Mouse (Mus musculus): ENCODE data around the gene Ldlrap1. TPM values are rescaled to one million over a fixed set of nuclear protein-coding genes. Genes with fewer than 3 reads are reported as not detected.
A peak's percentile ranks its signal among the peaks of the same experiment; 100 is the strongest.

Ldlrap1 gene
- polyA plus RNA-seq, 1 experiment = 26.0 TPM

DNA sequence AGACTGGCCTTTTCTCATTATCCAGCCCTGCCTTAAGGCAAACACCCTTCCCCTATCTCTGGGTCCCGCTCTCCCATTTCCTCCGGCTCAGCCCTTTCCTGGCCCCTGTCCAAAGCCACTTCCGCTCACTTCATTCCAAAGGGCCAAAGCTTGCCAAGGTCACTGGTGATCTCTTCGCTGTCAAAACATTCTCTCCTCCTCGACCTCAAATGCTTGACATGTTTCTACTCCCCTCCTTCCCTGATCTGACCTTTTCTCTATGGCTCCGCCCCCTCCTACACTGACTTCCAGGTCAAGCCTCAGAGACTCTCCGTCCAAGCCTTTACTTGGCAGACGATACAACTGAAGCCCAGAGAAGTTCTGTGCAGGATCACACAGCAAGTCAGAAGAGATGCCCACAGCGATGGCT lies 7.0 kb downstream of the Ldlrap1 start:
- TF ChIP-seq POLR2A (IDR thresholded peaks at IDR 0.05; ENCODE audit: control insufficient read depth, extremely low read depth, insufficient read depth, low read length, poor library complexity) = no peak
- no peak for TF ChIP-seq CTCF (IDR thresholded peaks at IDR 0.05; ENCODE audit: borderline replicate concordance, control insufficient read depth, extremely low read depth, insufficient read depth, low read length, poor library complexity)
- no peak overlapping the region for H3K4me3 ChIP-seq (ENCODE audit: control insufficient read depth, insufficient read depth, low read length)

DNA sequence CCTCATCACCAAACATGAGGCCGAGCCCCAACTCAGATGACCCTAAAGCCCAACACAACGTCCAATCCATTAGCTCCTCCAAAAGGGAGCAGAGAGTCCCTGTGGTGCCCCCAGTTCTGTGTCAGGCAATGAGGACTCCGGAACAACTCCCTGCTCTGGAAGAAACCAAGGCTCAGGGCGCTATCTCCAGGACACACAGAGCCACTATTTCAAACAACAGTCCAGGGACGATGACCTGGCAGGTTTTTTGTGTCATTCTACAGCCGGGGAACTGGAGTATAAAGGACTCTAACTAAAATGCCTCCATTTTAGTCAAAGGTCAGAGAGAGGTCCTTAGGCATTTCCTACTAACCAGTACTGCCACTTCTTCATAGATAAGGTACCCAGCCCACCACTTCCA lies 7.5 kb downstream of the Ldlrap1 start:
- TF ChIP-seq CTCF (IDR thresholded peaks at IDR 0.05; ENCODE audit: borderline replicate concordance, control insufficient read depth, extremely low read depth, insufficient read depth, low read length, poor library complexity) = no peak
- Histone ChIP-seq H3K27ac (ENCODE audit: control insufficient read depth, insufficient read depth, low read length) (no peak overlapping the region), H3K27me3 (ENCODE audit: control insufficient read depth, insufficient read depth, low read length) (no peaks in the 10 kb centered on the region), H3K4me1 (replicated peaks; ENCODE audit: control insufficient read depth, insufficient read depth, low read length) (peaks cover 65% of the 10 kb centered on the region), H3K4me3 (ENCODE audit: control insufficient read depth, insufficient read depth, low read length) (no peak overlapping the region), H3K36me3 (ENCODE audit: control insufficient read depth, insufficient read depth, low read length) (no peaks in the 10 kb centered on the region)
- WGBS = 95% methylated on average over 6 of the region's 6 CpGs
- no peak for DNase-seq

More for the DNA sequence above, 7.0 kb downstream of the Ldlrap1 start:
- H3K27me3 ChIP-seq (ENCODE audit: control insufficient read depth, insufficient read depth, low read length) = no peaks in the 10 kb centered on the region
- peaks cover 63% of the 10 kb centered on the region for H3K4me1 ChIP-seq (replicated peaks; ENCODE audit: control insufficient read depth, insufficient read depth, low read length)
- H3K27ac ChIP-seq (ENCODE audit: control insufficient read depth, insufficient read depth, low read length) = no peak overlapping the region
- 84% methylated on average over 9 of the region's 9 CpGs for WGBS
- H3K36me3 ChIP-seq (ENCODE audit: control insufficient read depth, insufficient read depth, low read length) = no peaks in the 10 kb centered on the region
- DNase-seq = no peak

DNA sequence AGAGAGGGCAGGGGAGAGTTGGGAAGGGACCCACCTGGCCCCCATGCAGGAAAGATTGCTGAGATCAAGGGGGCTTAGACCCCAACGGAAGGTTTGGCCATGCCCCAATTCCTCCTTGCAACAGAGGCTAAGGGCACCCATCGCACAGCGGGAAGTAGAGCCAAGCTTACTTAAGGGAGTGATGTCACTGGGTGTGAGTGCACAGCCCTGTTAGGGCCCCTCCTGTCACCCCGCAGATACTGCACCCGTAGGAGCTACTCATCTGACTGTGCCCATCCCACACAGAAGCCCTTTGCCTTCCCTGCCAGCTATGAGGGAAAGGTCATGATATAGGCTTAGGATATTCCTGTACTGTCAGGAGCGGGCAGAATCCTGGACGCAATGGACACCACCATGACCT lies 8.3 kb downstream of the Ldlrap1 start:
- no peak for TF ChIP-seq CTCF (IDR thresholded peaks at IDR 0.05; ENCODE audit: borderline replicate concordance, control insufficient read depth, extremely low read depth, insufficient read depth, low read length, poor library complexity)
- TF ChIP-seq POLR2A (IDR thresholded peaks at IDR 0.05; ENCODE audit: control insufficient read depth, extremely low read depth, insufficient read depth, low read length, poor library complexity) = no peak
- Histone ChIP-seq H3K4me3 (ENCODE audit: control insufficient read depth, insufficient read depth, low read length) (no peak overlapping the region), H3K27ac (ENCODE audit: control insufficient read depth, insufficient read depth, low read length) (no peak overlapping the region), H3K4me1 (replicated peaks; ENCODE audit: control insufficient read depth, insufficient read depth, low read length) (peaks cover 72% of the 10 kb centered on the region), H3K27me3 (ENCODE audit: control insufficient read depth, insufficient read depth, low read length) (no peaks in the 10 kb centered on the region), H3K36me3 (ENCODE audit: control insufficient read depth, insufficient read depth, low read length) (no peaks in the 10 kb centered on the region)
- 88% methylated on average over 7 of the region's 7 CpGs for WGBS
- no peak for DNase-seq

DNA sequence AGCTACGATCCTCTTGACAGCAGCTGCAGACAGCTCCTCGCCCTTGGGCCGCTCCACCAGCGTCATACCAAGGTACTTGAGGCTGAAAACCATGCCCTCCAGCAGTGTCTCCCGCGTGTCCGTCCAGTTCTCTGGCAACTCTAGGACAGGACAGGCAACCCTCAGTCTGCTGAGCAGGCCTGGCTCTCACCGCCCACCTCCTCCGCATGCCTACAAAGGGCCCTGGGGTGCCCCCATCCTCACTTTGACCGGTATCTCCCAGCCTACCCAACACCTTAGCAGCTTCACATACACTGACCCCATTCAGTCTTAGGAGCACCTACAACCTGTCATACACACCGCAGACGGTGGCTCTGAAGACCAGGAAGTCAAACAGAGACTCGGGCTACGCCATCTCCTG lies 8.9 kb downstream of the Ldlrap1 start:
- Histone ChIP-seq H3K36me3 (ENCODE audit: control insufficient read depth, insufficient read depth, low read length) (no peaks in the 10 kb centered on the region), H3K27me3 (ENCODE audit: control insufficient read depth, insufficient read depth, low read length) (no peaks in the 10 kb centered on the region), H3K4me3 (ENCODE audit: control insufficient read depth, insufficient read depth, low read length) (no peak overlapping the region), H3K4me1 (replicated peaks; ENCODE audit: control insufficient read depth, insufficient read depth, low read length) (peaks cover 72% of the 10 kb centered on the region), H3K27ac (ENCODE audit: control insufficient read depth, insufficient read depth, low read length) (no peak overlapping the region)
- 95% methylated on average over 14 of the region's 14 CpGs for WGBS
- DNase-seq = no peak
- no peak for TF ChIP-seq CTCF (IDR thresholded peaks at IDR 0.05; ENCODE audit: borderline replicate concordance, control insufficient read depth, extremely low read depth, insufficient read depth, low read length, poor library complexity)

DNA sequence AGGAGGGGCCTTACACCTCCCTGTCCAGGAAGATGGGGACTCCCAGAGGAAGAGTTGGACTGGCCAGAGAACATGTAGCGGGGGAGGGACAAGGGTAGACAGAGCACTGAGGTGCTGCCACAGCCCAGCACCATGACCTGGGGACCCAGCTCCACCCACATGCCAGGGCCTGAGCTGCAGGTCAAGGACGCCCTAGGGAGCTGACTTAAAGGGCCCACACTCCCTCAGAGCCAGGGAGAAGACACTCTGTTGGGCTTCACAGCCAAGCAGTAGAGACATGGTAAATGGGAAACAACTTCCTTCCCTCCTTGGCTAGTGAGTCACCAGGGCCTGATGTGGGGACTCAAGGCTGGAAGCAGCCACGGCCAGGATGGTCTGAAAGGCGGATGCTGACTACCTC lies 9.5 kb downstream of the Ldlrap1 start:
- no peak for DNase-seq
- Histone ChIP-seq H3K4me3 (ENCODE audit: control insufficient read depth, insufficient read depth, low read length) (no peak overlapping the region), H3K27me3 (ENCODE audit: control insufficient read depth, insufficient read depth, low read length) (no peaks in the 10 kb centered on the region), H3K36me3 (ENCODE audit: control insufficient read depth, insufficient read depth, low read length) (no peaks in the 10 kb centered on the region), H3K4me1 (replicated peaks; ENCODE audit: control insufficient read depth, insufficient read depth, low read length) (peaks cover 73% of the 10 kb centered on the region), H3K27ac (ENCODE audit: control insufficient read depth, insufficient read depth, low read length) (no peak overlapping the region)
- TF ChIP-seq POLR2A (IDR thresholded peaks at IDR 0.05; ENCODE audit: control insufficient read depth, extremely low read depth, insufficient read depth, low read length, poor library complexity) (no peak), CTCF (IDR thresholded peaks at IDR 0.05; ENCODE audit: borderline replicate concordance, control insufficient read depth, extremely low read depth, insufficient read depth, low read length, poor library complexity) (no peak)
- 89% methylated on average over 4 of the region's 4 CpGs for WGBS

DNA sequence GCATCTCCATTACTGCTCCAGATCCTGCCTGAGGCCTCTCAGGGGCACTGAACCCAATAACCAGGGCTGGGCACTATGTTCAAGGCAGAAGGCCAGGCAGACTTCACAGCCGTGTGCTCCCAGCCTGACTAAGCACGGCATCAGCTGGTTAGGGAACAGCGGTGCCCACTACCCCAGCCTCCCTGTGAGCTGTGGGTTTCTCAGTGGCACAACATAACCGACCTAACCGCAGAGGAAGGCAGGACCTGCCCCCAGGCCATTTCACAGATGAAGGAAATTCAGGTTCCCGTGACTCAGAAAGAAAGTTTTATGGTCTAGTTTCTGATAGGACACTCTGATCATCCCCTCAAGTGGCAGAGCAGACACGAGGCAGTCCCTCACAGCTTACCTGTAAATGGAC lies 10.9 kb downstream of the Ldlrap1 start:
- Histone ChIP-seq H3K36me3 (ENCODE audit: control insufficient read depth, insufficient read depth, low read length) (no peaks in the 10 kb centered on the region), H3K4me3 (ENCODE audit: control insufficient read depth, insufficient read depth, low read length) (no peak overlapping the region), H3K4me1 (replicated peaks; ENCODE audit: control insufficient read depth, insufficient read depth, low read length) (peaks cover 76% of the 10 kb centered on the region), H3K27me3 (ENCODE audit: control insufficient read depth, insufficient read depth, low read length) (no peaks in the 10 kb centered on the region), H3K27ac (ENCODE audit: control insufficient read depth, insufficient read depth, low read length) (no peak overlapping the region)
- DNase-seq = no peak
- 16% methylated on average over 7 of the region's 7 CpGs for WGBS
- TF ChIP-seq CTCF (IDR thresholded peaks at IDR 0.05; ENCODE audit: borderline replicate concordance, control insufficient read depth, extremely low read depth, insufficient read depth, low read length, poor library complexity) (no peak), POLR2A (IDR thresholded peaks at IDR 0.05; ENCODE audit: control insufficient read depth, extremely low read depth, insufficient read depth, low read length, poor library complexity) (no peak)

DNA sequence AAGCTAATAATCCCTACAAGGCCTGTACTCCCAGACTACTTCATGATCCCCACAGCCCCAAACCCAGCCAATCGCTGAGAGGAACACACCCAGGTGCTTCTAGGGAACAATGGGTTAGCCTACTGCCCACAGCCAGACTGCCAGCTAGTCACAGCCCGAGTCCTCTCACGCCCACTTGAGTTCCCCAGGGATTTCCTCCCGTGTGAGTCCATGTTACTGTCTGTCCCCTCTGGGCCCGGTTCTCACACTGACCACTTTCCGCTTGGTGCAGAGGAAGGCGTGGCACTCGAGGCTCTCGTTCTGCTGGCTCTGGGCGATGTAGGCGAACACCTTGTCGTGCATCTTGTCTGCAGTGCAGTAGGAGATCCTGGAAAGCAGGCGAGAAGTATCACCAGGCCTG lies 12.9 kb downstream of the Ldlrap1 start:
- no peaks in the 10 kb centered on the region for H3K36me3 ChIP-seq (ENCODE audit: control insufficient read depth, insufficient read depth, low read length)
- peak overlapping the region; percentile 98 for H3K27ac ChIP-seq (ENCODE audit: control insufficient read depth, insufficient read depth, low read length)
- DNase-seq = no peak
- no peak overlapping the region for H3K4me3 ChIP-seq (ENCODE audit: control insufficient read depth, insufficient read depth, low read length)
- no peaks in the 10 kb centered on the region for H3K27me3 ChIP-seq (ENCODE audit: control insufficient read depth, insufficient read depth, low read length)
- TF ChIP-seq CTCF (IDR thresholded peaks at IDR 0.05; ENCODE audit: borderline replicate concordance, control insufficient read depth, extremely low read depth, insufficient read depth, low read length, poor library complexity) (no peak), POLR2A (IDR thresholded peaks at IDR 0.05; ENCODE audit: control insufficient read depth, extremely low read depth, insufficient read depth, low read length, poor library complexity) (no peak)
- peaks cover 84% of the 10 kb centered on the region for H3K4me1 ChIP-seq (replicated peaks; ENCODE audit: control insufficient read depth, insufficient read depth, low read length)
- 60% methylated on average over 13 of the region's 13 CpGs for WGBS
